Mouse (Mus musculus): ENCODE measurements around the gene Polh.

- no peak for TF ChIP-seq CTCF (IDR thresholded peaks at IDR 0.05)
- TF ChIP-seq EP300 (IDR thresholded peaks at IDR 0.05): no peak
Observed at GRCm38 (mm10) chr17:46168768-46169167, 33.7 kb downstream of the Polh start.
